Mouse (Mus musculus) regulatory T cell (primary cell): Measurements from ENCODE around the gene Gin1.

Experiments used
- in situ Hi-C: fragments of 300-600 bp; cut with MboI, MseI; formaldehyde crosslinking; loops from one replicate; pipeline ENCODE4 v1.15.1; 2025; ENCODE audit warnings: high pct_unique_total_duplicates

Gene Gin1

DNA sequence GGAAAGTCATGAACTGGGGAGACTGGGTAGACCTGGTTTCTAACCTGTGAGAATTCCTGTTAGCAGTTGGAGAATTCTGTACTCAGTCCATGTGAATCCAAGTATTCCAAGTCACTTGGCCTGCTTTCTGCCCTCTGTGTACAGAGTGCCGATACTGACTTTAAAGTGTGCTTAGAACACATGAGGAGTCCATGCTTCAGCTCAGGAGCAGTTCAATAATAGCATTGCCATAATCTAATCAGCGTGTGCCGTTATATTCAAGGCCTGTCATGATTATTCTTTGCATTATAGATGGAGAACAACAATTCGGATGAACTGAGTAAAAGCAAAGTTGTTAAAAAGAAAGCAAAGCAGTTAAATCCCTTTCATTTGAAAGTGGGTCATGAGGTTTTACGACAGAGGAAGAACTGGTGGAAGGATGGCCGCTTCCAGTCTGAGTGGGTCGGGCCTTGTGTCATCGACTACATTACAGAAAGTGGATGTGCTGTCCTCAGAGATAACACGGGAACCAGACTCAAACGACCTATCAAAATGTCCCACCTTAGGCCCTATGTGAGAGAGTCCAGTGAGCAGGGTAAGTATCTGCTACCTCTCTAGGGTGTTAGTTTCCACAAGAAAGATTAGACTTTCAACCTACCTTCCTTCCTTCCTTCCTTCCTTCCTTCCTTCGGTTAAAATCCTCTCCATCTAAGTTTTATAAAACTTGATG is 15.9 kb downstream of the Gin1 start:
- in situ Hi-C loops, result no loop called here

- in situ Hi-C loops, result no loop called here
These were observed 17.7 kb downstream of the Gin1 start for GRCm38 (mm10) chr1:97787674-97788073.

- in situ Hi-C loops, result no loop called here
These were observed 18.5 kb downstream of the Gin1 start for GRCm38 (mm10) chr1:97788490-97788889.

- in situ Hi-C loops, result no loop called here
These were observed 24.1 kb downstream of the Gin1 start for GRCm38 (mm10) chr1:97794110-97794509.

DNA sequence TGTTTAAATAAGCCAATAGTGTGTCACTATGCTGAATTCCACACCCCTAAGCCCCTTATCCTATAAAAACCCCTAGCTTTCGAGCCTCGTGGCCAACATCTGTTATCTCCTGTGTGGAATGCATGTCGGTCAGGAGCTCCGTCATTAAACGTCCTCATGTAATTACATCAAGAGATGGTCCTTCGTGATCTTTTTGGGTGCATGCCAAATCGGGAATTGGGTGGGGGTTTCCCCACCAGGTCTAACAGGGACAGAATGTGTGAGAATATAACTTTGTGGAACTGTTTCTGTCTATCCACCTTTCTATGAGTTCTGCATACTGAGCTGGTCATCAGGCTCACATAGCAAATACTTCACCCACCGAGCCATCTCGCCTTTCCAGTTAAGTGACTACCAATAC is 26.0 kb downstream of the Gin1 start:
- in situ Hi-C loops, result no loop called here

DNA sequence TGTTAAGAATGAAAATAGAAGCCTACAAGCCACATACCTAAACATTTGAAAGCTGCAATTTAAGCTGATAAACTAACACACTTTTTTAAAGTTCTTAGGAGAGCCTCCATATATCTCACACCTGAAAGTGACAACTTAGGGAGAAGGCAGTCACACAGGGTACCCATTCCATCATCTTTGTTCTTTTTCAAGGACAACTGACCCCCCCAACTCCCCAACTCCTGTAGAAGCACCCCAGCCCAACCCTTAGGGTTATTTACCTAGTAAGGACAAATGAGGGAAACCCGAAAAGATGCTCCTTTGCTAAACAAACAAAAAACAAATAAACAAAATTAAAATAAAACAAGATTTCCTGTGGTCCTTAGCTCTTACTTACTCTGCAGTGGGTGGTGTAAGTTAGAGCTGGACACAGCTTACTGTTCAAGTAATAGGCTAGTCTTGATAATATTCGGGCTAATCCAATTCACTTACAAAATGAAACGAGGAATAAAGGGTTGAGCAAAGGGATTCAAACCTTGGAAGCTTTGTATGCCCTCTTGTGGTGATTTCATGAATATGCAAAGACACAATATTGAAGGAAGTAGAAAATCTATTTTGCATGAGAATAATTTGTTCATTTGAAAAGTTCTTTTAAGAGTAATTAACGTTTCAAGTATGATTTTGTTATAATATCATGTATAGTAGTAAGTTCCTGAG is 32.4 kb downstream of the Gin1 start:
- in situ Hi-C loops, result loop anchor here (10.0 to 25.0 kb wide), 2 partner anchors 360 to 958 kb away; no protein-coding TSS in a partner anchor

GRCm38 (mm10) chr1:97804520-97804919 is 34.5 kb downstream of the Gin1 start:
- in situ Hi-C loops, result loop anchor here (10.0 to 25.0 kb wide), 2 partner anchors 358 to 960 kb away; no protein-coding TSS in a partner anchor

DNA sequence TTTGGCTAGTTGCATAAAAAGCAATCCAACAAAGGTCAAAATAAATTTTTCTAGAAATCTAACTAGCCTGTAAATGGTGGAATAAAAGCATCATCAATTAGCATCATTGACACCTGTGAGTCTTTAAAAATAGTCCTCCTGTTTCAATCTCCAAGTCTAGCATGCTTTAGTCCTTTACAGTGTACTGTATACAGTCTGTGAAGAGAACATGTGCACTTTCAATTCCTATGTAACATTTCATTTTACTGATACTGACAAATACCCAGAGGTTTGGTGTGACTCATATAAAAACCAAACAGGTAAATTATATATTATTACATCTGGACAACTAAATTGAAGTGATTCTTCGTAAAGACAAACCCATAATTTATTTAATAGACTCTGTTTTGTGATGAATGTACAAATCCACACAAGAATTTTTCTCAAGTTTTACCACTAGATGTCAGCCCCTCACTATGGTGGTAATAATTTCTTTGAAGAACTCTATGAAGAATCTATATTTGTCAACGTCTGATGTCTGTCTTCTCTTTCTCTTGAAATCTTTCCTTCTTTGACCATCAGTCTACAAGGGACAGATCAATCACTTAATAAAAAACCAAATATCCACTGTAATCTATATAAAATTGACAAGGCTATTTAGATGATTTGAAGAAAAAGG is 39.4 kb downstream of the Gin1 start:
- in situ Hi-C loops, result loop anchor here (5.0 to 25.0 kb wide), 3 partner anchors 353 to 965 kb away; no protein-coding TSS in a partner anchor

DNA sequence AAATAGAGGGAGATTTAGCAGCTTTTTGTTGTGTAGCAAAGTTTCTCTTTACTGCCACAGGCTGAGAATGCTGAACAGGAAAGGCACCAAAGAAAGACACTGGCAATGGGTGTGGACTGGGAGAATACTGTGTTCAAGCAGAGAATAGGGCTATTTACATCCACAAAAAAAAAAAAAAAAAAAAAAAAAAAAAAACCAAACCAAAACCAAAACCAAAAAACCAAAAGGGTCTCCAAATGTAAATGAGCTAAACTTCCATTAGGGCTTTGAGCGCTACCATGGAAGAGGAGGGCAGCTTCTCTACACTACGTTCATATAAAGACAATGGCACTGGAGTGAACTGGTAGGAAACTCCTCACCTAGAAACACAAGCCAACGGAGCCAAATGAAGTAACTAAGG is 51.3 kb downstream of the Gin1 start:
- in situ Hi-C loops, result loop anchor here (25.0 kb wide), 1 partner anchor 341 kb away; no protein-coding TSS in a partner anchor

DNA sequence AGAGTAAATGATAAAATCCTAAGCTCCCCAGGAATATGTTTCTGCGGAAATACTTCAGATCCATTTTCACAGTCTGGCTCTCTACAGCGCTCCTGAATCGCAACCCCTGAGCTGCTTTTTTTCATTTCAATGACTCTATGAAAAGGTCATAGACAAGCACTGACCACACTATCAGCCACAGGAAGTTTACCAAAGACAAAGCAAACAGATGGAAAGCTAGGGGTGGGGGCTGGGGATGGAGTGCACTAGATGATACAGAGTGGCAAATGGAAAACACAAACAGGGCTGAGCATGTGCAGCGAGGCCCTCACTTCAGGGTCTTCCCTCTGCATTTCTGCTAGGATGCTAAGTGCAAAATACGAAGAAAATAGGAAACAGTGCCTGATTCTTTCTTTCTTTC is 52.2 kb downstream of the Gin1 start:
- in situ Hi-C loops, result loop anchor here (25.0 kb wide), 1 partner anchor 340 kb away; no protein-coding TSS in a partner anchor

DNA sequence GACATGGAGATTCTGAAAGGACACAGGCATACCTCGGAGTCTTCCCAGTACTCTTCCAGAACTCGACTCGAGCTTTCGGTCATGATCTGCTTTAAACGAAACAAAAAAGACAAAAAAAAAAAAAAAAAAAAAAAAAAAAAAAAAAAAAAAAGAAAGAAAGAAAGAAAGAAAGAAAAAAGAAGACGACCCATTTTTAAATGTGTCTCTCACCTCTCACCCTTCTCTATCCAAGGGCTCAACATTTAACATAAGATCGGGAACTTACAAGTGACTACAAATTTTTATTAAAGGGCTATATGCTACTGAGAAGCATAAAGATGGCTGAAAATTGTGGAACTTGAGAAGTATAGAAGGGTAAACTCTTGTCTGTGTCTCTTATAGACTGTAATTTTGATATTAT is 52.9 kb downstream of the Gin1 start:
- in situ Hi-C loops, result loop anchor here (25.0 kb wide), 1 partner anchor 339 kb away; no protein-coding TSS in a partner anchor

DNA sequence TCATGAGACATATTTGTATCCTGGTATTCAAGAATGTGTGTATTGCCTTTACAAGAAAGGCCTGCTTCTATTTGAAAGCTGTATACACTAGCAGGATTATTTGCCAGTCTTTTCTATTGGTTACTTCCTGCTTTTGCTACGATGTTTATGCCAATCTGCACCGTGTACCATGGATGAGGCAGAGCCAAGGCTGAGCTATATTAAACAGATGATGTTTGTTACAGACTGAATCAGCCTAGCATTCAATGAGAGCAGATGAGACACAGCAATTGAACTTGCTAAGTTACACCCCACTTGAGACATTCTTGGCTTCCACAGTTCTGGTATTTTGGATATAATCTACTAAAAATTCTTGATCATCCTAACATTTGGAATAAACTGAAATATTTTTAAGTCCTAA is 57.6 kb downstream of the Gin1 start:
- in situ Hi-C loops, result no loop called here

DNA sequence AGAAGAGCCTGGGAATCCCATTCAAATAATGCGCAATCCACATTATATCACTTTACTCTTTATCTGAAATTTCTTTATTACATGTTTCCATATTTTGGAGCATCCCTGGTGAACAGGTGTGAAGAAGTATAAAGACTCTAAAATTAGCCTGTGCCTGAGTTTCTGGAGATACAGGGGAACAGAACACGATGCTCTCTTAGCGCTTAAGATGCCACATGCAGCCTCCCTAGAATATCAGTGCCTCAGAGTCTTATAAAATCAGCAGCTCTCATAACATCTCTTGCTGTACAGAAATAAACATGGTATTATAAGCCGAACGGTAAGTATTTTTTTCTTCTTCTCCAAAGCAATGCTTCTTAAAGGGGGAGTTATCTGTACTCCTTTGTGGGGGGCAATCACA is 58.1 kb downstream of the Gin1 start:
- in situ Hi-C loops, result no loop called here

- in situ Hi-C loops, result no loop called here
These were observed 63.7 kb downstream of the Gin1 start for GRCm38 (mm10) chr1:97833466-97834353.

GRCm38 (mm10) chr1:97834354-97834822 is 64.4 kb downstream of the Gin1 start:
- in situ Hi-C loops, result no loop called here
